Mouse (Mus musculus): Measurements from ENCODE around the gene C2cd3.

The C2cd3 gene

GRCm38 (mm10) chr7:100500276-100500977 lies 128.4 kb downstream of the C2cd3 start:
- DNase-seq = peak; percentile 96

- no peak for DNase-seq
Measured at GRCm38 (mm10) chr7:100501027-100501843, 129.2 kb downstream of the C2cd3 start.

GRCm38 (mm10) chr7:100501844-100502373 lies 129.9 kb downstream of the C2cd3 start:
- no peak for DNase-seq

DNA sequence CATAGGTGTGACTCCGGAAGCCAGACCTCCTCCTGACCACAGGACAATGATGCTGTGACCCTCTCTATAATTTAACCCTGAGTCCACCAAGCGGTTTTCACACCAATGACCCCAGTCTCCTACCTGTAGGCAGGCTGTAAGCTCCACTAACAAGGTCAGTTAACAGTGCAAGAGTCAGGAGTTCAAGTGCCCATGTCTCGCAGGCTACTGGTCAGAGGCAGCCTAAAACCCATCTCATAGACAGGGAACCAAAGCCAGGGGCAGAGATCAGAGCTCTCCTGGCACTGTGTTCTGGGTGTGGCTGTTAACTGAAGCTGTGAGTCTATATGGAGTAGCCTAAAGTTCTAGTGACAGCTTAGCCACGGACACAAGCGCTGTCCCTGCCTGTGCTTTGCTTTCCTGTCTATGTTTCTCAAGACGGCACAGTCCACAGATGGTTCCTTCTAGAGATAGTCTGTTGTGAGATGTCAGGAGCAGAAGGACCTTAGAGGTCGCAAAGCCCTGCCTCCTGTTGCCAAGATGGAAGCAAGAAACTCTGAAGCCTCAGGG lies 130.4 kb downstream of the C2cd3 start:
- DNase-seq = peak; percentile 91

GRCm38 (mm10) chr7:100503076-100503475 lies 131.0 kb downstream of the C2cd3 start:
- DNase-seq = peak; percentile 93

GRCm38 (mm10) chr7:100504740-100505487 lies 132.9 kb downstream of the C2cd3 start:
- no peak for DNase-seq

- no peak for DNase-seq
Measured at GRCm38 (mm10) chr7:100506494-100506893, 134.5 kb downstream of the C2cd3 start.

GRCm38 (mm10) chr7:100508670-100509069 lies 136.6 kb downstream of the C2cd3 start:
- peak; percentile 91 for DNase-seq

DNA sequence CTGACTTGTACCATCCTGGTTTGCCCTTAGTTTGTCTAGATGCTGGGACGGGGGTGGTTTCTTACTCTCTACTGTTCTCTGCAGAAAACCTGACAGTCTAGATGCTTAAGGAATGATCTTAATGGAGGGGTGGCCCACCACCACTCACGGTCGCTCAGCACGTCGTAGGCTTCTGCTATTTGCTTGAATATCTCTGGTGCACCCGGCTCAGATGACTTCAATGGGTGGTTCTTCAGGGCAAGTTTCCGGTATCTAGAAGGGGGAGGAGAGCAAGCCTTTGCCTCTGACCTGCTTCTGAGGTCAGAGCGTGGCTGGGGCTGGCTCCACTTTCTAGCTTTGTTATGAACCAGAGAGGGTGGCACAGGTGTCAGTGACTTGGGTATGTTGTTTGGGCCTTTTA lies 139.6 kb downstream of the C2cd3 start:
- DNase-seq = no peak

DNA sequence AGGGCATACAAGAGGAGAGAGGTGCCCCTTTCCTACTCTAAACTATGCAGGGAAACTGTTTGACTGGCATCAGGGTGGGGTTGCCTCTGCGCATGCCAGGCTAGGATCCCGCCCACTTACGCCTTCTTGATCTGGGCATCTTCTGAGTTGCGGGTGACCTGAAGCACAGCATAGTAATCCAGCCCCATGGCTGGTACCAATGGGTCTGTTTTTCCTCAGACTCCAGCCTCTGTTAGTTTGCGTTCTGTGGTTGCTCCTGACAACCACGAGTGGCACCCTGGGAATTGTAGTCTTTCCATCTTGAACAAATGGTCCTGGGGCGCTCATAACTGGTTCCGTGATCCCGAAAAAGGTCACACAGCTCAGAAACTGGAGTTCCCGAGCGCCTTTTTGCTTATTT lies 142.5 kb downstream of the C2cd3 start, which contains the start of gene Dnajb13:
Dnajb13 (minus strand) TSS at position 388 of the 400 bp plus-strand sequence.
- no peak for DNase-seq

All from heart, adult 11 months (tissue).